Mouse (Mus musculus): Measurements from ENCODE around the gene Ttc7b.

The Ttc7b gene

GRCm38 (mm10) chr12:100407371-100407770, 113.3 kb downstream of the Ttc7b start:
- DNase-seq = no peak

DNA sequence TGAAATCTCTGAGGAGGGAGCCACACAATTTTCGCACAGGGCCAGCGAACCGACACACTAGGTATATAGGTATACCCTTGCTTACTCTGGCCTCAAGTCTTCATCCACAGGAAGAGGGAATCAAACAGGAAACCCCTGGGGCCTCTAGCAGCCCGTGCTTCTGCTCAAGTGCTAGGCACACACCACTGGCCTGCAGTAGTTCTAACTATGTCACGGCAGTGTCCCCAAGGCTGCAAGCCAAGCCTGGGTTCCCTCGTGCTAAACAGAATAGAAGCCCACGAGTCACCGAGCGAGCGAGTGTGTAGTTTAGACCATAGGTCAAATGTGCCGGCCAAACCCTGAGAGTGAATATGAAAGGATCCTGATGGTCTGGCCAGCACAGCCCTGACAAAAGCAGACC, 114.5 kb downstream of the Ttc7b start:
- peak in 1 of 2 experiments; percentile 21 for DNase-seq

GRCm38 (mm10) chr12:100405512-100406030, 115.1 kb downstream of the Ttc7b start:
- no peak for DNase-seq

DNA sequence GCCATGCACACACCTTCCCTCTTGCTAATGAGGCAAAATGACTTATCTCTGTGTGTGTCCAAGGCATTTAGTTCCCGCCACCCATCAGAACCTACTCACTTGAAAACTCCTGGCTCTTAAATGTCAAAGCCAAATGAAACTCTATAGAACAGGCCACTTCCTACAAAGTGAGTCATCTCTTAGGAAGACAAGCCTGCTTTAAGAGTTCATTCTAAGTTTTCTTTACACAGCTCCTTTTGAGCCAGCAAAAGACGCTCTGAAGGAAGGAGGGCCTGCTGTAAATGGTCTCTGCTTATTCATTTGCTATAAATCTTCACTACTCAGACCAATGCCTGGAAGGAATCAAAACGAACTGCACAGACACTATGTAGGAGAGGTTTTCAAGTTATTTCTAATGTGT, 116.2 kb downstream of the Ttc7b start:
- DNase-seq = no peak

DNA sequence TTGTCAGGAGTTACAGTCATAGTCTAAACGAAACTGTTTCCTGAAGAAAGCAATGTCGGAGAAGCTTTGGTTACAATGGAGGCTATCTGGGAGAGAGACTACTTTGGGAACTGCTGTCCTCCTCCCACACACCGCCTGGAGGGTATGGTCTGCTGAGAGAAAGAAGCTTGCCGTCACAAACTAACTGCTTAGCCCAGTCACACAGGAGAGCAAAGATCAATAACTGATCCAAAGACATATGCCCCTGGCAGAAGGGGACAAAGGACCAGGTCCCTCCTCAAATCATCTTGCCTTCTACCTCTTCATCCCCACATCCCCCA, 117.7 kb downstream of the Ttc7b start:
- no peak for DNase-seq

GRCm38 (mm10) chr12:100402296-100403004, 118.2 kb downstream of the Ttc7b start:
- DNase-seq = no peak

- DNase-seq = no peak
Observed at GRCm38 (mm10) chr12:100400119-100400518, 120.5 kb downstream of the Ttc7b start.

DNA sequence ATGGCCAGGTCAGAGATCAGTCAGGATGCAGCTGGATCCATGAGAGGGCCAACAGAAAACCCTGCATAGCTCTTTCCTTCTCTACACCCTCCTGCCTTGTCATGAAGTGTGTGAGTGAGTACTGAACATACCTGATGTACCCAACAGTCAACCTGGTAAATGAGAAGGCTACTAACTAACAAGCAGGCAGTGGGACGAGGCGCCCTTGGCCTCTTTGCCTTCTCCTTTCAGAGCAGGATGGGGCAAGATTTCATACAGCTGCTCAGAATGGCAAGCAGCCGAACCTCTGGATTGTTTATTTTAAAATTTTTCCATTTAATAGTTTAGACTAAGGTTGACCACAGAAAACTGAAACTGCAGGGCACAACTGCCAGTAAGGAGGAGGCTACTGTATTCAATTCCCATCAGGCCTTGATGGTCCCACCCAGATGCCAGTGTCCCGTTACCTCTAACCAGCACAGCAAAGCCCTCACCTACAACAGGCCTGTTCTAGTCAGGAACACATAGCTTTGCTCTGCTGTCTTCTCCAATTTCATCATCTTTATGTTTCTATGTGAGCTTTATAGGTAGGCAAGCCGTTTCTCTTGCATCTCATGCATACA, 121.4 kb downstream of the Ttc7b start:
- no peak for DNase-seq

- no peak for DNase-seq
Observed at GRCm38 (mm10) chr12:100398268-100398943, 122.2 kb downstream of the Ttc7b start.

DNA sequence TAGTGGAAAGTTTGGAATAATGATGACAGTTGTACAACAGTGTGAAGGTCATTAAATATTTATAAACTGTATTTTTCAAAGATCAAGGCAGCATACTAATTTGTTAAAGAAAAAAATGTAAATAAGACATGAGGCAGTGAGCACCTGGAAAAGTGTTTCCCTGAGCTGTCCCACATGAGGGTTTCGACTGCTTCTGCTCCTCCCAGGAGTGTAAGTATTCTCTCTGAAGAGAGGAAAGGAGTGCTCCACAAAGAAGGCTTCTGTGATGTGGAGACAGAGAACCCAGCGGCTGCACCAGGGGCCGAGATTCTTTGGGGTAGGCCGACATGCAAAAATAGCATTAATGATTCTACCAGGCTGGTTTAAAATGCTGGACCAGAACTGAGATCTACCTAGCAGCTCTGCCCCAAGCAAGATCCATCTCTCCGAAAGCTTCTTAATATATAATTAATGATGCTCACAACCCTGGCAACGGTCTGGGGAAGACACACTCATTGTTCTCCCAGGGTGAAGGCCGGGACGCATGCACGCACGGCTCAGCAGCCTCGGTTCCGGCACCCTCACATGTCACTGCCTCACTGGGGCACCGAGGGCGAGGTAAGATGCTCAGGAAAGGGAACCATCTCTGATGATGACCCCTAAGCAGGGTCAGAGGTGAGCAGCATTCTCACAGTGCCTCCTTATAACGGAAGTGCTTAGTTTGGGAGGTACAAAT, 123.0 kb downstream of the Ttc7b start:
- DNase-seq = no peak

DNA sequence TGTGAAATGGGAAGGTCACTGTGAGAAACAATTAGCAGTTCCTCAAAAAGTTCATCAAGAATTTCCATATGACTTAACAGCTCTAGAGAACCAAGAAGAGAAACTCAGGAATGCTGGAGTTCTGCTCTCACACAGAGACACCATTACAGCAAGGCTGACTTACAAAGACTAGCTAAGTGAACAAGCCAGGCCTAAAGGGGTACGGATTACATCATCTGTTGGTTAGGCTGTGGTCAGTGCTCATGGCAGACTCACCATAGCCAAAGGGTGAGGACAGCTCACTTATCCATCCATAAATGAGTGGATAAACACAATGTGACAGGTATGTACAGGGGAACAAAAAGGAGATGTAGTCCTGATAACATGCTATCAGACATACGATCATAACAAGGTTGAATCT, 123.8 kb downstream of the Ttc7b start:
- DNase-seq = no peak

DNA sequence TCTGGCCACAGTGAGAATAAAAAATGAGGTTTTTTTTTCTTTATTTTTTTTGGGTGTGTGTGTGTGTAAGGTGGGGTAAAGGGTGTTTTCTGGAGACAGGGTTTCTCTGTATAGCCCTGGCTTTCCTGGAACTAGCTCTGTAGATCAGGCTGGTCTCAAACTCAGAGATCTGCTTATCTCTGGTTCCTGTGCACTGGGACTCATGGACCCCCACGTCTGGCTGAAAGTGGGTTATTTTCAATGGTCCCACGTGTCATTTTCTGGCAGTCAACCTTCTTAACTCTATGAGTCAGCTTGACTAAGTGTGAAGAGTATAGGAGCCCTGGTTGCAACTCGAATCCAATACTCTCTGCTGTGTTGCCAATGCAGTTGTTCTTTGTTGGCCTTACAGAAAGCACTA, 127.1 kb downstream of the Ttc7b start:
- no peak for DNase-seq

- DNase-seq = no peak
Observed at GRCm38 (mm10) chr12:100393109-100393508, 127.5 kb downstream of the Ttc7b start.

DNA sequence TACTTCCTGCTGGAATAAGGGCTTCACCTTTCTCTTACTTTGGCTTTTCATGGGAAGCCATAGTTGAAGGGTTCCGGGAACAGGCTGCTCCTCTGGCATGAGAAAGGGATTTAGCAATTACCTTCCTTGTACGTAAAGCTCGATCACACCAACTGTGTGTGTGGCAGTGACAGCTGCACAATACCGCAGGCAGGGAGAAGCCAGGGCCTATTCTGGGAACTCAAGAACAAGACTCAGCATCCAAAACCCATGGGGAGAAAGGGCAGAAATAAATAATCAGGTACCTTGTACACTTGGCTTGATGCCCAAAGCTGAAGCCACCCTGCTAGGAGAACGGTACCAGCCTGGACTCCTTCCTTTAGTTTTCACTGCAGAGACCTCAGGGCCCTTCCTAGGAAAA, 128.2 kb downstream of the Ttc7b start:
- DNase-seq = no peak

DNA sequence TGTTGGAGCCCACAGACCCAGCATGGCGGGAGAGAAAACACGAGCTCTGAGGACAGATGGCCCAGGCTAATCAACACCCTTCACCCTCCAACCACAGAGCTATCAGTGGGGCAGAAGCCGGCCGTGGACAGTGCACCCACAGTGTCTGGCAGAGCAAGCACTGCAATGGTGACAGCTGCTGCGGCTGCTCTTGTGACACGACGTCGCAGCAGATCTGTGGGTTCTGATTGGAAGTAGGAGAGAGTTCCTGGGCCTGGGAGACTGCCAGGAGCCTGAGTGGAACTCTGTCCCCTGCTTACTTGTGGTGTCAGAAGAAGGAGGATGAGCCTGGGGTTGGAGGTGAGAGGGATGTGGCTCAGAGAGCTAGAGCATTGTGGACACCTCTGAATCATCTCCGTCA, 128.7 kb downstream of the Ttc7b start:
- DNase-seq = no peak

GRCm38 (mm10) chr12:100389878-100390710, 130.5 kb downstream of the Ttc7b start:
- DNase-seq = no peak

DNA sequence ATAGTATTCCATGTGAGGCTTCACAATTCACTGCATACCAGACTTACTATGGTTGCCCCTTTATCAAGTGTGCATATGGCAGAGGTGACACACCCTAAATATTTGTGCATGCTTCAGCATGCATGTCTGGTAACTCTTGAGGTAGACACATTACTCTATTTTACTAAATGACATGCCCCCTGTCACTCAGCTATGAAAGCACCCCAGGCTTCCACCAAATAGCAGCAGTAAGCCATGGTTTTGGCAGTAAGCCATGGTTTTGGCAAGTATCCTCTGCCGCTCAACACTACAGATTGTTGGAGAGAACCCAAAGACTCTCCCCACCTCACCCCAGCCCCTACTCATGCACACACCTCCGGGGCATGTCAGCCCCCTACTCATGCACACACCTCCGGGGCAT, 134.4 kb downstream of the Ttc7b start:
- no peak for DNase-seq

DNA sequence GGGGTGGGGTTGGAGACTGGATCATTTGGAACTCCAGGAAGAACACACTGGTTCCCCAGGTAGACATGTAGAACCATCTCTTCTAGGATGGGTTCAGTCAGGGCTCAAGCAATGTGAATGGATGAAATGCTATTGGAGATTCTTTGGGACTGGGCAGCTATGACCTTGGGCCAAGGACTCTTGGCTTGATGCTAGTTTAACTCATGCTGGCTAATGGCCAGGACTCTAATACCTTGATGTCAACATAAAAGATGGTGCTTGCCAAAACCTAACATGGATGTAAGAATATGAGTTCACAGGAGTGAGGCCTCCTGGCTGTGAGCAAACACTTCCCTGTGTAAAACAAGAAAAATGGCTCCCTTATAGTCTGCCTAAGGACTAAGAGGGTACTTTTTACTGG, 138.1 kb downstream of the Ttc7b start:
- DNase-seq = no peak

DNA sequence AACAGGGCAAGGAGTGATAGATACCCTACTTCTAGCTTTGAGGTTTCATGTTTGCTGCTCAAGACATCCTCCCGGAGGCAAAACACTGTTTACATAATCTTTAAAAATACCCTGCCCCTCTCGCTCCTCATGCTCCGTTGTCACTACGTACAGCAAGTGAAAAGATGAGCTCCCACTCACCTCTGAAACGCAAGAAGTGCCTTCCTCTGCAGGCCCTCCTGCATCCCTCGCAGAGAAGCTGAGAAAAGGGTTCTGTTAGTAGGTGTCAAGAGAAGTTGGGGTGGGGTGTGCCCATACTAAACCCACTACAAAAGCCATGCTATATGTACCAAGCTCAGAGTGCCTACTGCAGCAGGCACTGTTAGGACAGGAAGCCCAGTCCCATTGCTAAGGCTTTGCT, 138.7 kb downstream of the Ttc7b start:
- no peak for DNase-seq

- DNase-seq = no peak
Observed at GRCm38 (mm10) chr12:100380697-100381291, 139.8 kb downstream of the Ttc7b start.

DNA sequence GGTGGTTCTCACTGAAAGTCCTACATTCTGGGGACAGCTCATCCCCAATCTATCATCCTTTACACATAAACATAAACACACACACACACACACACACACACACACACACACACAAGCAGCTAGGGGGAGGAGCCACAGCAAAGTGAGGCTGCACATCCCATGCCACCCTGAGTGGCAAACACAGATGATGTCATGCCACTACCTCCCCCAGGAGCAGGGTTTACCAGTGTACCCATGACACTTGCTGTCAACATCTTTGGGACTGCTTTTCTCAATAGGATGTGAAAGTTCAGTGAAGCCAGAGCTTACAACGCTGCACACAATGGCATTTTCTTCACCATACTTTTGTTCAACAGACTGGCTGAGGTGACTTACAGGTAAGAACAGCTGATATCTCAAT, 140.8 kb downstream of the Ttc7b start:
- no peak for DNase-seq

DNA sequence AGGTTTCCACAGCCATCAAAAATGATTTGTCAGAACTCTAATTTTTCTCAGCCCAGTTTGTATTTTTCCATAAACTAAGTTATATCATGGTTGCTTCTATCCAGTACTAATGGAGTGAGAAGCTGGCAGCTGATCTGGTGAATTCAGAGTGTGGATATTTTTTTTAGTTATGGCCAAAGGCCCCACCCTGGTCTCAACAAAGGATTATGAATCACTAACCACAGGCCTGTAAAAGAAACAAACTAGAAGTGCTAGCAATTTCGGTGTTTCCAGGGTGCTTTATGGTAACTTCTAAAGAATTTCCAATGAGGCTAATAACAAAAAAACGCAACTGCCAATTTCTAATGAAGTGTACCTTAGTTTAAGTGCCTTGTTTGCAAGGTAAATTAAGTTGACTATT, 142.4 kb downstream of the Ttc7b start:
- DNase-seq = no peak
